Mouse (Mus musculus) midbrain, embryonic 15.5 days (tissue): ENCODE results near the gene Cstf3. TPM values are rescaled to one million over a fixed set of nuclear protein-coding genes. Genes with fewer than 3 reads are reported as not detected.

ENCODE experiments used
- ATAC-seq: fragments of 200-750 bp; cut with Nextera tagmentation; replicated peaks from 2 replicates; pipeline ENCODE4 v1.8.0; 2017; ENCODE audit warnings: moderate TSS enrichment
- H3K27ac ChIP-seq: fragments of 300-500 bp; sonication (generic); 2 replicates; pipeline ENCODE4 v1.5.1; 2015; ENCODE audit warnings: mild to moderate bottlenecking, inconsistent platforms
- H3K27me3 ChIP-seq: fragments of 300-500 bp; sonication (generic); replicated peaks from 2 replicates; pipeline ENCODE4 v1.6.1; 2015; ENCODE audit warnings: inconsistent platforms
- H3K36me3 ChIP-seq: fragments of 300-500 bp; sonication (generic); replicated peaks from 2 replicates; pipeline ENCODE4 v1.6.1; 2015; ENCODE audit warnings: inconsistent platforms
- H3K4me1 ChIP-seq: fragments of 300-500 bp; sonication (generic); 2 replicates; pipeline ENCODE4 v1.6.1; 2015; ENCODE audit warnings: inconsistent platforms
- H3K4me2 ChIP-seq: fragments of 300-500 bp; sonication (generic); 2 replicates; pipeline ENCODE4 v1.6.1; 2015; ENCODE audit warnings: inconsistent platforms, mild to moderate bottlenecking, moderate library complexity
- H3K4me3 ChIP-seq: fragments of 300-500 bp; sonication (generic); 2 replicates; pipeline ENCODE4 v1.5.1; 2015; ENCODE audit warnings: mild to moderate bottlenecking, inconsistent platforms
- H3K9ac ChIP-seq: fragments of 300-500 bp; sonication (generic); 2 replicates; pipeline ENCODE4 v1.6.1; 2015; ENCODE audit warnings: mild to moderate bottlenecking, inconsistent platforms
- H3K9me3 ChIP-seq: fragments of 300-500 bp; sonication (generic); 2 replicates; pipeline ENCODE4 v1.6.1; 2016; ENCODE audit warnings: inconsistent platforms
- WGBS: fragments of 180-500 bp; shearing (Covaris S2); methylation state at CpG from one replicate; pipeline ENCODE4 v1.1.7; 2015; ENCODE audit warnings: mixed read lengths; 5-methylcytosine and 5-hydroxymethylcytosine counted together
- polyA plus RNA-seq: library from polyadenylated mRNA; unstranded; fragments of >200 nt; fragmentation: Nextera tagmentation; extraction: Ambion mirVana; gene quantifications from 2 replicates; pipeline ENCODE4 v1.2.1, GENCODE M21; 2015

The Cstf3 gene
- polyA plus RNA-seq, 1 experiment from 2014 or later: 98.0 TPM

GRCm38 (mm10) chr2:104579784-104580446 lies 10.4 kb upstream of the Cstf3 start:
- Histone ChIP-seq H3K9ac (no peak overlapping the region), H3K4me3 (no peak overlapping the region), H3K27ac (no peak overlapping the region), H3K9me3 (no peaks in the 10 kb centered on the region), H3K4me1 (no peaks in the 10 kb centered on the region), H3K27me3 (no peaks in the 10 kb centered on the region), H3K36me3 (no peaks in the 10 kb centered on the region), H3K4me2 (no peak overlapping the region)
- no peak for ATAC-seq
- 85% methylated on average over 7 of the region's 7 CpGs for WGBS

- H3K9ac ChIP-seq: no peak overlapping the region
- no peaks in the 10 kb centered on the region for H3K4me1 ChIP-seq
- H3K9me3 ChIP-seq: no peaks in the 10 kb centered on the region
- no peak for ATAC-seq
- no peak overlapping the region for H3K4me2 ChIP-seq
- no peak overlapping the region for H3K4me3 ChIP-seq
- no peaks in the 10 kb centered on the region for H3K36me3 ChIP-seq
- H3K27ac ChIP-seq: no peak overlapping the region
- H3K27me3 ChIP-seq: no peaks in the 10 kb centered on the region
- WGBS: 78% methylated on average over 9 of the region's 9 CpGs
Measured at GRCm38 (mm10) chr2:104581281-104581879, 8.9 kb upstream of the Cstf3 start.

- Histone ChIP-seq H3K27me3 (no peaks in the 10 kb centered on the region), H3K4me1 (no peaks in the 10 kb centered on the region), H3K4me2 (no peak overlapping the region), H3K4me3 (no peak overlapping the region), H3K9me3 (no peaks in the 10 kb centered on the region), H3K9ac (no peak overlapping the region), H3K36me3 (no peaks in the 10 kb centered on the region), H3K27ac (no peak overlapping the region)
- 77% methylated on average over 6 of the region's 6 CpGs for WGBS
- no peak for ATAC-seq
Measured at GRCm38 (mm10) chr2:104583032-104583431, 7.3 kb upstream of the Cstf3 start.

GRCm38 (mm10) chr2:104584226-104584625 lies 6.1 kb upstream of the Cstf3 start:
- Histone ChIP-seq H3K9me3 (no peaks in the 10 kb centered on the region), H3K9ac (no peak overlapping the region), H3K4me2 (no peak overlapping the region), H3K27me3 (no peaks in the 10 kb centered on the region), H3K36me3 (no peaks in the 10 kb centered on the region), H3K27ac (no peak overlapping the region), H3K4me1 (peaks cover 2% of the 10 kb centered on the region), H3K4me3 (no peak overlapping the region)
- ATAC-seq: no peak
- 76% methylated on average over 7 of the region's 7 CpGs for WGBS

- Histone ChIP-seq H3K4me1 (peaks cover 7% of the 10 kb centered on the region), H3K9me3 (no peaks in the 10 kb centered on the region), H3K27me3 (no peaks in the 10 kb centered on the region), H3K9ac (no peak overlapping the region), H3K4me3 (no peak overlapping the region), H3K36me3 (no peaks in the 10 kb centered on the region), H3K4me2 (no peak overlapping the region), H3K27ac (no peak overlapping the region)
- no peak for ATAC-seq
- WGBS: 43% methylated on average over 2 of the region's 2 CpGs
Measured at GRCm38 (mm10) chr2:104585645-104586044, 4.7 kb upstream of the Cstf3 start.

GRCm38 (mm10) chr2:104588552-104588951 lies 1.8 kb upstream of the Cstf3 start:
- no peak overlapping the region for H3K27ac ChIP-seq
- no peak overlapping the region for H3K4me2 ChIP-seq
- peaks cover 22% of the 10 kb centered on the region for H3K4me1 ChIP-seq
- WGBS: 96% methylated on average over 5 of the region's 5 CpGs
- ATAC-seq: no peak
- H3K36me3 ChIP-seq: no peaks in the 10 kb centered on the region
- H3K4me3 ChIP-seq: no peak overlapping the region
- no peaks in the 10 kb centered on the region for H3K9me3 ChIP-seq
- no peak overlapping the region for H3K9ac ChIP-seq
- H3K27me3 ChIP-seq: no peaks in the 10 kb centered on the region

- no peak for ATAC-seq
Measured at GRCm38 (mm10) chr2:104590829-104591117, 450 bp downstream of the Cstf3 start.

GRCm38 (mm10) chr2:104591141-104591540 lies 818 bp downstream of the Cstf3 start:
- Histone ChIP-seq H3K36me3 (no peaks in the 10 kb centered on the region), H3K4me3 (peak overlapping the region; percentile 87), H3K27me3 (no peaks in the 10 kb centered on the region), H3K4me1 (peaks cover 28% of the 10 kb centered on the region), H3K4me2 (peak overlapping the region; percentile 69), H3K9ac (peak overlapping the region; percentile 90), H3K9me3 (no peaks in the 10 kb centered on the region), H3K27ac (peak overlapping the region; percentile 91)
- no peak for ATAC-seq
- 2% methylated on average over 6 of the region's 6 CpGs for WGBS

More at GRCm38 (mm10) chr2:104590829-104591117, 450 bp downstream of the Cstf3 start:
- H3K4me1 ChIP-seq: peaks cover 28% of the 10 kb centered on the region
- peak overlapping the region; percentile 90 for H3K9ac ChIP-seq
- no peaks in the 10 kb centered on the region for H3K27me3 ChIP-seq
- H3K27ac ChIP-seq: peak overlapping the region; percentile 91
- H3K9me3 ChIP-seq: no peaks in the 10 kb centered on the region
- H3K4me2 ChIP-seq: peak overlapping the region; percentile 69
- H3K36me3 ChIP-seq: no peaks in the 10 kb centered on the region
- peak overlapping the region; percentile 87 for H3K4me3 ChIP-seq
- 0% methylated on average over 19 of the region's 19 CpGs for WGBS

GRCm38 (mm10) chr2:104595063-104595462 lies 4.7 kb downstream of the Cstf3 start:
- ATAC-seq: no peak
- H3K27ac ChIP-seq: no peak overlapping the region
- no peak overlapping the region for H3K4me3 ChIP-seq
- no peaks in the 10 kb centered on the region for H3K27me3 ChIP-seq
- 68% methylated on average over 1 of the region's 1 CpGs for WGBS
- no peak overlapping the region for H3K9ac ChIP-seq
- no peaks in the 10 kb centered on the region for H3K36me3 ChIP-seq
- peaks cover 20% of the 10 kb centered on the region for H3K4me1 ChIP-seq
- no peaks in the 10 kb centered on the region for H3K9me3 ChIP-seq
- H3K4me2 ChIP-seq: no peak overlapping the region

- H3K4me3 ChIP-seq: no peak overlapping the region
- no peak overlapping the region for H3K4me2 ChIP-seq
- no peaks in the 10 kb centered on the region for H3K9me3 ChIP-seq
- 49% methylated on average over 1 of the region's 1 CpGs for WGBS
- H3K4me1 ChIP-seq: no peaks in the 10 kb centered on the region
- H3K27ac ChIP-seq: no peak overlapping the region
- ATAC-seq: no peak
- H3K9ac ChIP-seq: no peak overlapping the region
- H3K36me3 ChIP-seq: no peaks in the 10 kb centered on the region
- H3K27me3 ChIP-seq: no peaks in the 10 kb centered on the region
Measured at GRCm38 (mm10) chr2:104603431-104603830, 13.1 kb downstream of the Cstf3 start.

GRCm38 (mm10) chr2:104604718-104605117 lies 14.4 kb downstream of the Cstf3 start:
- Histone ChIP-seq H3K4me3 (no peak overlapping the region), H3K4me2 (no peak overlapping the region), H3K9ac (no peak overlapping the region), H3K9me3 (no peaks in the 10 kb centered on the region), H3K27me3 (no peaks in the 10 kb centered on the region), H3K27ac (no peak overlapping the region), H3K4me1 (no peaks in the 10 kb centered on the region), H3K36me3 (0 out of 2 replicates have a peak, but pooled peaks cover 3% of the 10 kb centered on the region)
- WGBS: 83% methylated on average over 5 of the region's 5 CpGs
- ATAC-seq: no peak

GRCm38 (mm10) chr2:104605560-104605959 lies 15.2 kb downstream of the Cstf3 start:
- no peak for ATAC-seq
- 95% methylated on average over 1 of the region's 1 CpGs for WGBS
- Histone ChIP-seq H3K27me3 (no peaks in the 10 kb centered on the region), H3K4me2 (no peak overlapping the region), H3K9me3 (no peaks in the 10 kb centered on the region), H3K4me1 (no peaks in the 10 kb centered on the region), H3K27ac (no peak overlapping the region), H3K9ac (no peak overlapping the region), H3K36me3 (0 out of 2 replicates have a peak, but pooled peaks cover 3% of the 10 kb centered on the region), H3K4me3 (no peak overlapping the region)

- no peaks in the 10 kb centered on the region for H3K4me1 ChIP-seq
- H3K27me3 ChIP-seq: no peaks in the 10 kb centered on the region
- no peak overlapping the region for H3K9ac ChIP-seq
- WGBS: 92% methylated on average over 3 of the region's 3 CpGs
- no peak overlapping the region for H3K27ac ChIP-seq
- no peaks in the 10 kb centered on the region for H3K36me3 ChIP-seq
- H3K4me2 ChIP-seq: no peak overlapping the region
- H3K9me3 ChIP-seq: no peaks in the 10 kb centered on the region
- no peak for ATAC-seq
- H3K4me3 ChIP-seq: no peak overlapping the region
Measured at GRCm38 (mm10) chr2:104614786-104615185, 24.5 kb downstream of the Cstf3 start.
